Mouse (Mus musculus): ENCODE measurements around the gene Actg1. TPM values are rescaled to one million over a fixed set of nuclear protein-coding genes. Genes with fewer than 3 reads are reported as not detected.

Gene Actg1
- polyA plus RNA-seq, 1 experiment from 2014 or later = 3,804 TPM

- WGBS = 49% methylated on average over 6 of the region's 6 CpGs
- DNase-seq (ENCODE audit: low spot score) = peak; percentile 6
- no peak overlapping the region for H3K4me2 ChIP-seq (ENCODE audit: low read depth)
- peak overlapping the region; percentile 10; the same call in 1 of the 2 replicates for H3K9ac ChIP-seq (ENCODE audit: low read length)
- H3K36me3 ChIP-seq (ENCODE audit: control insufficient read depth, insufficient read depth, low read length) = no peaks in the 10 kb centered on the region
- no peaks in the 10 kb centered on the region for H3K9me3 ChIP-seq (ENCODE audit: control insufficient read depth, low read length)
- peaks cover 27% of the 10 kb centered on the region for H3K4me1 ChIP-seq (ENCODE audit: control insufficient read depth, insufficient read depth, low read length)
- no peaks in the 10 kb centered on the region for H3K27me3 ChIP-seq (ENCODE audit: control insufficient read depth, insufficient read depth, low read length)
- no peak overlapping the region for H3K4me3 ChIP-seq (ENCODE audit: low read depth, low read length)
- no peak overlapping the region for H3K27ac ChIP-seq (ENCODE audit: low read depth, low read length)
- no peak for ATAC-seq (ENCODE audit: insufficient read depth, low FRiP score, low TSS enrichment)
Observed at GRCm38 (mm10) chr11:120313906-120314685, 34.2 kb downstream of the Actg1 start.

DNA sequence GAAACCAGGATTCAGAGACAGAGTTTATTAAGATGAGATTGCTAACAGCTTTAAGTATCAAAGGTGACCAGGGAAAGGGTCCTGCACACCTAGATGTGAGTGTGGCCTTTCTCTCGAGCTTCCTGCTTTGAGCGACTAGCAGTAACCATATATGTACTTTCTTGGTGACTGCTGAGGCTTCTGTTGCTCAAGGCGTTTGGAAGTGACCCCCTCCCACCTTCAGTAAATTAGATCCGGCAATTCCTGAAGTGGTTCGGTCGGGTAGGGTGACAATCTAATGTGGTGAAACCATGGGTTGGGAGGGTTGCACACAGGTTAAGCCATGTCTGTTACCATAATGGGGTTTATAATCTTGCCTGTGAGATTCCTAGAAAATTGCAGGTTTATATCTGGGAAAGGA, 36.3 kb downstream of the Actg1 start:
- Histone ChIP-seq H3K4me3 (ENCODE audit: low read depth, low read length) (no peak overlapping the region), H3K4me1 (ENCODE audit: control insufficient read depth, insufficient read depth, low read length) (peaks cover 29% of the 10 kb centered on the region), H3K36me3 (ENCODE audit: control insufficient read depth, insufficient read depth, low read length) (no peaks in the 10 kb centered on the region), H3K27me3 (ENCODE audit: control insufficient read depth, insufficient read depth, low read length) (peaks cover 3% of the 10 kb centered on the region; the same call in 1 of the 2 replicates), H3K9ac (ENCODE audit: low read length) (no peak overlapping the region), H3K27ac (ENCODE audit: low read depth, low read length) (no peak overlapping the region), H3K9me3 (ENCODE audit: control insufficient read depth, low read length) (no peaks in the 10 kb centered on the region), H3K4me2 (ENCODE audit: low read depth) (no peak overlapping the region)
- DNase-seq (ENCODE audit: low spot score) (peak; percentile 14), ATAC-seq (ENCODE audit: insufficient read depth, low FRiP score, low TSS enrichment) (no peak)
- WGBS = 68% methylated on average over 6 of the region's 6 CpGs

- H3K27ac ChIP-seq (ENCODE audit: low read depth, low read length) = peak overlapping the region; percentile 91
- H3K4me3 ChIP-seq (ENCODE audit: low read depth, low read length) = peak overlapping the region; percentile 37
- H3K36me3 ChIP-seq (ENCODE audit: control insufficient read depth, insufficient read depth, low read length) = no peaks in the 10 kb centered on the region
- H3K27me3 ChIP-seq (ENCODE audit: control insufficient read depth, insufficient read depth, low read length) = peaks cover 5% of the 10 kb centered on the region; the same call in 1 of the 2 replicates
- DNase-seq (ENCODE audit: low spot score) = no peak
- peak overlapping the region; percentile 78 for H3K9ac ChIP-seq (ENCODE audit: low read length)
- peak overlapping the region; percentile 84 for H3K4me2 ChIP-seq (ENCODE audit: low read depth)
- peaks cover 29% of the 10 kb centered on the region for H3K4me1 ChIP-seq (ENCODE audit: control insufficient read depth, insufficient read depth, low read length)
- 40% methylated on average over 10 of the region's 10 CpGs for WGBS
- ATAC-seq (ENCODE audit: insufficient read depth, low FRiP score, low TSS enrichment) = no peak
- H3K9me3 ChIP-seq (ENCODE audit: control insufficient read depth, low read length) = no peaks in the 10 kb centered on the region
Observed at GRCm38 (mm10) chr11:120311561-120311960, 36.8 kb downstream of the Actg1 start.

DNA sequence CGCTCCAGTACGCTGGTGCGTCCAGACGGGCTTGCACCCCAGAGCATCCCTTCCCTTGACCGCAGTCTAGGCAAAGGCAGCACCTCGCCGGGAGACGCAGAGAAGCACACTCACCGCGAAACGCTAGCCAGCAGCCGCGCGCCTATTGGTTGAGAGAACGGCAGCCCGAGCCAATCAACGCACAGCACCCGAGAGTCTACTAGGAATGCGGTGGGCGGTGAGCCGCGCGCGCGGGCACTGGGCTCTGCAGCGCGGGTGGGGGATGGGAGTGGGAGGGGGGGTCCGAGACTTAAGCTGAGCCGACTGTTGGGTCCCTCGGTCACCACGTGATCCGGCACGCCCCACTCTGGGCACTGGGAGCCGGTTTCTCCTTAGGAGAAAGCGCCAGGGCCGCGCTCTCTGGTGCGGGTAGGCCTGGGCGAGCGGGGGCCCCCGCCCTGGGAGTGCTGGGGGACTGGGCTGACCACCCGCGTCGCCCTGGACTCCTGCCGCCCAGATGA, 37.5 kb downstream of the Actg1 start:
- Histone ChIP-seq H3K4me3 (ENCODE audit: low read depth, low read length) (peak overlapping the region; percentile 37), H3K9me3 (ENCODE audit: control insufficient read depth, low read length) (no peaks in the 10 kb centered on the region), H3K27me3 (ENCODE audit: control insufficient read depth, insufficient read depth, low read length) (peaks cover 10% of the 10 kb centered on the region; the same call in 1 of the 2 replicates), H3K4me1 (ENCODE audit: control insufficient read depth, insufficient read depth, low read length) (peaks cover 35% of the 10 kb centered on the region), H3K27ac (ENCODE audit: low read depth, low read length) (peak overlapping the region; percentile 91), H3K9ac (ENCODE audit: low read length) (peak overlapping the region; percentile 78), H3K36me3 (ENCODE audit: control insufficient read depth, insufficient read depth, low read length) (no peaks in the 10 kb centered on the region), H3K4me2 (ENCODE audit: low read depth) (peak overlapping the region; percentile 84)
- ATAC-seq (ENCODE audit: insufficient read depth, low FRiP score, low TSS enrichment) (peak; percentile 84), DNase-seq (ENCODE audit: low spot score) (peak; percentile 97)
- WGBS = 5% methylated on average over 45 of the region's 45 CpGs

- peak; percentile 9 for DNase-seq (ENCODE audit: low spot score)
- no peak overlapping the region for H3K4me2 ChIP-seq (ENCODE audit: low read depth)
- H3K4me3 ChIP-seq (ENCODE audit: low read depth, low read length) = no peak overlapping the region
- H3K27me3 ChIP-seq (ENCODE audit: control insufficient read depth, insufficient read depth, low read length) = peaks cover 11% of the 10 kb centered on the region; the same call in 1 of the 2 replicates
- H3K9ac ChIP-seq (ENCODE audit: low read length) = no peak overlapping the region
- no peak for ATAC-seq (ENCODE audit: insufficient read depth, low FRiP score, low TSS enrichment)
- no peaks in the 10 kb centered on the region for H3K9me3 ChIP-seq (ENCODE audit: control insufficient read depth, low read length)
- WGBS = 51% methylated on average over 15 of the region's 15 CpGs
- H3K4me1 ChIP-seq (ENCODE audit: control insufficient read depth, insufficient read depth, low read length) = peaks cover 46% of the 10 kb centered on the region
- H3K27ac ChIP-seq (ENCODE audit: low read depth, low read length) = no peak overlapping the region
- H3K36me3 ChIP-seq (ENCODE audit: control insufficient read depth, insufficient read depth, low read length) = no peaks in the 10 kb centered on the region
Observed at GRCm38 (mm10) chr11:120308441-120309320, 39.7 kb downstream of the Actg1 start.

DNA sequence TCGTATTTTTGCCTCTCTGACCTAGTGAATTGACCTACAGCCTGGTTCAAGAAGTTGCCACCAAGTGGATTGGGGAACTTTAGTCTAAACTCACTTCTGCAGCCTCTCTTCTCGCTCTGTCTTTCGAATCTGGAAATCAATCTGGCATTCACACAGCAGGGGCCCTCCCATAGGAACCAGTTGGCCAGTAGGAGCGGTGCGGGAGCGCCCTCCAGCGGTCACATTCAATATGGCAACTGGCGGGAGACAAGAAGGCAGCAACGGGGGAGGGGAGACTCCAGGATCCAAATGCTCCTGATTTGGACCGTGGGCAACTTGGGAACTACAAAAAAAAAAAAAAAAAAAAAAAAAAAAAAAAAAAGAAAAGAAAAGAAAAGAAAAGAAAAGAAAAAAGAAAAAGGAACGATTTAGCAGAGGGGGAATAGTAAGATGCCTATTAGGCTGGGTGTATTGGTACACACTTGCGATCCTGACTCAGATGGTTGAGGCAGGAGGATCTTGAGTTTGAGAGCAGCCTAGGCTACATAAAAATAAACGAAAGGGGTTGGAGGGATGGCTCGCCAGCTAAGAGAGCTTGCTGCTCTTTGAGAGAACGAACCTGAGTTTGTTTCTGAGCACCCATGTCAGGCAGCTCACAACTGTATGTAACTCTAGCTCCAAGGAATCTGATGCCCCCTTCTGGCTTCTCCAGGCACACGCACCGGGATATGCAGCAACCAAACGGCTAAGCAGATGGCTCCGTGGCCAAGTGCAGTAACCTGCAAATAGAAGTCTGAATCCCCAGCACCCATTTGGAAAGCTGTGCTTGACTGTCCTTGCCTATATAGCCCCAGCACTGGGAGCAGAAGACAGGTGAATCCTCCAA, 40.5 kb downstream of the Actg1 start:
- Histone ChIP-seq H3K27ac (ENCODE audit: low read depth, low read length) (no peak overlapping the region), H3K9ac (ENCODE audit: low read length) (no peak overlapping the region), H3K4me3 (ENCODE audit: low read depth, low read length) (no peak overlapping the region; the same call in 1 of the 2 replicates), H3K4me2 (ENCODE audit: low read depth) (no peak overlapping the region), H3K36me3 (ENCODE audit: control insufficient read depth, insufficient read depth, low read length) (no peaks in the 10 kb centered on the region), H3K27me3 (ENCODE audit: control insufficient read depth, insufficient read depth, low read length) (peaks cover 11% of the 10 kb centered on the region; the same call in 1 of the 2 replicates), H3K4me1 (ENCODE audit: control insufficient read depth, insufficient read depth, low read length) (peaks cover 46% of the 10 kb centered on the region), H3K9me3 (ENCODE audit: control insufficient read depth, low read length) (no peaks in the 10 kb centered on the region)
- WGBS = 7% methylated on average over 19 of the region's 19 CpGs
- DNase-seq (ENCODE audit: low spot score) (peak; percentile 94), ATAC-seq (ENCODE audit: insufficient read depth, low FRiP score, low TSS enrichment) (no peak)

- Histone ChIP-seq H3K36me3 (ENCODE audit: control insufficient read depth, insufficient read depth, low read length) (no peaks in the 10 kb centered on the region), H3K4me2 (ENCODE audit: low read depth) (no peak overlapping the region), H3K27ac (ENCODE audit: low read depth, low read length) (no peak overlapping the region), H3K9me3 (ENCODE audit: control insufficient read depth, low read length) (no peaks in the 10 kb centered on the region), H3K4me1 (ENCODE audit: control insufficient read depth, insufficient read depth, low read length) (peaks cover 46% of the 10 kb centered on the region), H3K9ac (ENCODE audit: low read length) (no peak overlapping the region; the same call in 1 of the 2 replicates), H3K4me3 (ENCODE audit: low read depth, low read length) (no peak overlapping the region; the same call in 1 of the 2 replicates), H3K27me3 (ENCODE audit: control insufficient read depth, insufficient read depth, low read length) (peaks cover 11% of the 10 kb centered on the region; the same call in 1 of the 2 replicates)
- WGBS = 12% methylated on average over 5 of the region's 5 CpGs
- DNase-seq (ENCODE audit: low spot score) = peak; percentile 33
- no peak for ATAC-seq (ENCODE audit: insufficient read depth, low FRiP score, low TSS enrichment)
Observed at GRCm38 (mm10) chr11:120307132-120307413, 41.3 kb downstream of the Actg1 start.
